Mouse (Mus musculus) midbrain, embryonic 14.5 days (tissue): ENCODE data around the gene Abca8b. TPM values are rescaled to one million over a fixed set of nuclear protein-coding genes. Genes with fewer than 3 reads are reported as not detected.

ENCODE experiments used
- ATAC-seq: fragments of 200-750 bp; cut with Nextera tagmentation; 2 replicates; pipeline ENCODE4 v1.8.0; 2017; ENCODE audit warnings: moderate number of reproducible peaks, moderate library complexity; ENCODE audit not compliant: low FRiP score, low TSS enrichment
- DNase-seq: peaks from one replicate; pipeline ENCODE4 v3.0.0-alpha.2; 2015
- H3K27ac ChIP-seq: fragments of 300-500 bp; sonication (generic); replicated peaks from 2 replicates; pipeline ENCODE4 v1.5.1; 2014; ENCODE audit warnings: mild to moderate bottlenecking, low read depth, low read length, moderate library complexity
- H3K27me3 ChIP-seq: fragments of 300-500 bp; sonication (generic); 2 replicates; pipeline ENCODE4 v1.6.1; 2014; ENCODE audit warnings: low read length, control low read depth, mixed read lengths; ENCODE audit not compliant: control insufficient read depth, insufficient read depth
- H3K36me3 ChIP-seq: fragments of 300-500 bp; sonication (generic); 2 replicates; pipeline ENCODE4 v1.6.1; 2014; ENCODE audit warnings: low read length, control low read depth; ENCODE audit not compliant: control insufficient read depth, insufficient read depth
- H3K4me1 ChIP-seq: fragments of 300-500 bp; sonication (generic); 2 replicates; pipeline ENCODE4 v1.6.1; 2014; ENCODE audit warnings: mild to moderate bottlenecking, antibody characterized with exemption, low read length, control low read depth; ENCODE audit not compliant: control insufficient read depth, insufficient read depth
- H3K4me2 ChIP-seq: fragments of 300-500 bp; sonication (generic); 2 replicates; pipeline ENCODE4 v1.6.1; 2014; ENCODE audit warnings: mild to moderate bottlenecking, low read length, moderate library complexity
- H3K4me3 ChIP-seq: fragments of 300-500 bp; sonication (generic); replicated peaks from 2 replicates; pipeline ENCODE4 v1.5.1; 2014; ENCODE audit warnings: low read depth, low read length
- H3K9ac ChIP-seq: fragments of 300-500 bp; sonication (generic); replicated peaks from 2 replicates; pipeline ENCODE4 v1.6.1; 2014; ENCODE audit warnings: mild to moderate bottlenecking, low read length, moderate library complexity
- H3K9me3 ChIP-seq: fragments of 300-500 bp; sonication (generic); 2 replicates; pipeline ENCODE4 v1.6.1; 2016; ENCODE audit warnings: low read length, control low read depth, mixed read lengths; ENCODE audit not compliant: control insufficient read depth
- WGBS: fragments of 180-500 bp; shearing (Covaris S2); extraction: QIAGEN DNeasy Blood & Tissue Kit; methylation state at CpG from one replicate; pipeline ENCODE4 v1.1.7; 2014; 5-methylcytosine and 5-hydroxymethylcytosine counted together
- polyA plus RNA-seq: library from polyadenylated mRNA; unstranded; fragments of >200 nt; fragmentation: Nextera tagmentation; extraction: Ambion mirVana; gene quantifications from 2 replicates; pipeline ENCODE4 v1.2.1, GENCODE M21; 2014

The Abca8b gene
- polyA plus RNA-seq, 1 experiment from 2014 or later, result 1.9 TPM

DNA sequence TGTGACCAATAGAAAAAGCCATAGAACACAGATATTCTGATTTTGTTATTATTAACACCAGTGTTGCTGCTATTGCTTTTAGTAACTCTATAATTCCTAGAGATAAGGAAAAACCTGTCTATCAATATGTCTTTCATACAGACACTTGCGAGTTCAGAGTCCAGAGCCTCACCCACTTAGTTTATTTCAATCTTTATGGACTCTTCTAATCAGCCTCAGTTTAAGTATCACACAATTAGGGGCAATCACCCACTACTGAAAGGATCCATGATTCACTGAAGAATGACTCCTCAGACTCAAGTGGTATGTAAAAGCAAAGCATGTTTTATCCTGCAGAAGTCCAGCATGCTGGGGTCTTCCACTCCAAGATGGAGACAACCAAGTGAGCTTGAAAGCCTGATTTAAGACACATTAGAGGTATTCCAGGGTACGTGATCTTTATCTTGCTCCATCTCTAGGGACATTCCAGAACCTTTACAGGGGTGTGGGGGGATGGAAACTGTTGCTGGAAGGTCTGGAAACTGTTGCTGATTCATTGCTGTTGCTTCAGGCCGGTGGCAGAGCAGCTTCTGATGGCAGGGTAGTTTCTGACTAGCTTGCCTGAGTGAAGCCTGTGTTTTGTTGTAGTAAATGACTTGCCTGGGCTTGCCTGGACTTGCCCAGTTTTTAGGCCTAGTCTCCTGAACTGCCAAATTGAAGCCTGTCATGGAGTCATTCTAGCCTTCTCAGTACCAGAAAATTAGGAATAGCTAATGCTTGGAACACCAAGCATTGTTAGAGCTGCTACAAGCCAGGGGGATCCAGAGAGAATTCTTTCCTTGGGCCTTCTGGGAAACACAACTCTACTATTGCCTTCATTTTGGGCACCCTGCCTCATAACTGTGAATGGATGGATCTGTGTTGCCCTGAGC, 101.5 kb downstream of the Abca8b start:
- Histone ChIP-seq H3K9ac (no peak overlapping the region), H3K36me3 (no peaks in the 10 kb centered on the region), H3K9me3 (no peaks in the 10 kb centered on the region), H3K4me3 (no peak overlapping the region), H3K27me3 (no peaks in the 10 kb centered on the region), H3K4me2 (no peak overlapping the region), H3K4me1 (no peaks in the 10 kb centered on the region), H3K27ac (no peak overlapping the region)
- no peak for ATAC-seq
- no peak for DNase-seq
- 86% methylated on average over 3 of the region's 3 CpGs for WGBS

DNA sequence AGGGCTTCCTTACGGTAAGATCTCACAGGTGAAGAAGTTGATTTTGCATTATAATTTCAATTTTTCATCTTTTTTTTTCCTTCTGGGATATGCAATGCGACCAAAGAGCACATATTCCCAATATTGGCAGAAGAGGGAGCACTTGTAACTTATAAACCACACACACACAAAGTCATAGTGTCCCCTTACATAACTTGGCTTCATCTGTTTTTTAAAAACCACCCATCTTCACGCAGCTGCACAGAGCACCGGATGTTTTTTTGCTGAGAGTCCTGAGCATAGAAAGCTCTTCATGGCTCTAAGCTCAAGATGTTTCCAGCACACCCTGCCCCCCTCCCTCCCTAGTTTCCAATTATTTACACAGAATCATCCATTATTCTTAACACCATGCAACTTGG, 103.7 kb downstream of the Abca8b start:
- H3K9me3 ChIP-seq, result no peaks in the 10 kb centered on the region
- H3K9ac ChIP-seq, result no peak overlapping the region
- WGBS, result 85% methylated on average over 4 of the region's 4 CpGs
- H3K27ac ChIP-seq, result no peak overlapping the region
- no peaks in the 10 kb centered on the region for H3K27me3 ChIP-seq
- ATAC-seq (no peak), DNase-seq (peak; percentile 60)
- no peak overlapping the region for H3K4me2 ChIP-seq
- H3K4me3 ChIP-seq, result no peak overlapping the region
- no peaks in the 10 kb centered on the region for H3K4me1 ChIP-seq
- H3K36me3 ChIP-seq, result no peaks in the 10 kb centered on the region

DNA sequence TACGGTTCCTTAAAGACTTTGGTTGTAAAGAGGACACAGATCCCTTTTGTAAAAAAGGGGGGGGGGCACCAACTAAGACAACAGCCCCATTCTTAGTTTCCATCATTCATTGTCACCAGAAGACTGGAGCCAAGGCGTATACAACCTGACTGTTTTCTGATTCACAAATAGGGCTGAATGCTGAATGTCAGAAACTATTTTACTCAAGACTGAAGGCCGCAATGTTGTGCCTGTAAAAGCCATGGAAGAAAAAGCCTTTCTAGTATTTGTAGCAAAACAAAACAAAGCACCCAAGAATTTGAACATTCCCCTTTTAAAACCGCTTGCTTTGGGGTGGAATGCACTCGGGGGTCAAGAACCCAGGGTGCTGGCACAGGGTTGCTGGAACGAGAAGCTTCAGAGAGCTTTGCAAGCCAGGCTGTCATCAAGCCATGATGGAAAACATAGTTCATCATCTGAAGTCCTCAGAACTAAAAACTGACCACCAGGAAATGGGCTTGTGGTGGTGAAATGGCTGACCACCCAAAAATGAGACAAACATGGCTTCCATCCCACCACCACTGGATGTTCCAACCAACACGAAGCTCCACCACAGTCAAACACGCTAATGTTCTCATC, 104.2 kb downstream of the Abca8b start:
- 81% methylated on average over 8 of the region's 8 CpGs for WGBS
- no peak for DNase-seq

DNA sequence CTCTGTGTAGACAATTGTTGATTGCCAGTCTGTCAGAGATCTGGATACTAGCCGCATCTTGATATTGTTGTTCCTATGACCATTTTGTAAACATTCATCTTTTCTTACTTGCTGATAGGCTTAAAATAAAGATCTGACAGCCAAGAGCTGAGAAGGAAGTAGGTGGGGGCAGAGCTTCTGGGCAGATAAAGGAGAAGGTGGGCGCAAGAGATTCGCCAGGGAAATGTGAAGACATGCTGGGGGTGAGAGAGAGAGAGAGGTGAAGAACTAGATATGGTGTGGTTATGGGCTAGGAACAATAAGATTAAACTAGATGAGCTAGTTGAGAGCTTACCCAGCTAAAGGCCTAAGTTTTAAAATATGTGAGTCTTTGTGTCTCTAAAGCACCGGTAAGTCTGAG, 106.0 kb downstream of the Abca8b start:
- H3K9me3 ChIP-seq, result no peaks in the 10 kb centered on the region
- H3K36me3 ChIP-seq, result no peaks in the 10 kb centered on the region
- DNase-seq (no peak), ATAC-seq (no peak)
- H3K4me2 ChIP-seq, result no peak overlapping the region
- H3K4me1 ChIP-seq, result no peaks in the 10 kb centered on the region
- WGBS, result 100% methylated on average over 4 of the region's 4 CpGs
- no peaks in the 10 kb centered on the region for H3K27me3 ChIP-seq
- no peak overlapping the region for H3K27ac ChIP-seq
- H3K9ac ChIP-seq, result no peak overlapping the region
- H3K4me3 ChIP-seq, result no peak overlapping the region

More for the DNA sequence above, 104.2 kb downstream of the Abca8b start:
- Histone ChIP-seq H3K9ac (no peak overlapping the region), H3K4me3 (no peak overlapping the region), H3K27ac (no peak overlapping the region), H3K4me2 (no peak overlapping the region), H3K9me3 (no peaks in the 10 kb centered on the region), H3K4me1 (no peaks in the 10 kb centered on the region), H3K27me3 (no peaks in the 10 kb centered on the region), H3K36me3 (no peaks in the 10 kb centered on the region)
- ATAC-seq, result no peak

DNA sequence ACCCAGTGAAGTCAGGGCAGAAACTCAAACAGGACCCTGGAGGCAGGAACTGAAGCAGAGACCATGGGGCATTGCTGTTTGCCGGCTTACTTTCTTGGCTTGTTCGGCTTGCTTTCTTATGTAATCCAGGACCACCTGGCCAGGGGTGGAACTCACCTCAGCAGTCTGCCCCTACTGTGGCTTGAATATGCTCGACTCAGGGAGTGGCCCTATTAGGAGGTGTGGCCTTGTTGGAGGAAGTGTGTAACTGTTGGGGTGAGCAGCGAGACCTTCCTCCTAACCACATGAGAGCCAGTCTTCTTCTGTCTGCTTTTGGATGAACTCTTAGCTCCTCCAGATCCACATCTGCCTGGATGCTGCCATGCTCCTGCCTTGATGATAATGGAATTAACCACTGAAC, 108.9 kb downstream of the Abca8b start:
- H3K4me1 ChIP-seq, result no peaks in the 10 kb centered on the region
- no peak overlapping the region for H3K27ac ChIP-seq
- 93% methylated on average over 4 of the region's 4 CpGs for WGBS
- no peaks in the 10 kb centered on the region for H3K27me3 ChIP-seq
- no peaks in the 10 kb centered on the region for H3K9me3 ChIP-seq
- ATAC-seq, result no peak
- no peak overlapping the region for H3K9ac ChIP-seq
- no peak overlapping the region for H3K4me2 ChIP-seq
- DNase-seq, result no peak
- no peak overlapping the region for H3K4me3 ChIP-seq
- H3K36me3 ChIP-seq, result no peaks in the 10 kb centered on the region

DNA sequence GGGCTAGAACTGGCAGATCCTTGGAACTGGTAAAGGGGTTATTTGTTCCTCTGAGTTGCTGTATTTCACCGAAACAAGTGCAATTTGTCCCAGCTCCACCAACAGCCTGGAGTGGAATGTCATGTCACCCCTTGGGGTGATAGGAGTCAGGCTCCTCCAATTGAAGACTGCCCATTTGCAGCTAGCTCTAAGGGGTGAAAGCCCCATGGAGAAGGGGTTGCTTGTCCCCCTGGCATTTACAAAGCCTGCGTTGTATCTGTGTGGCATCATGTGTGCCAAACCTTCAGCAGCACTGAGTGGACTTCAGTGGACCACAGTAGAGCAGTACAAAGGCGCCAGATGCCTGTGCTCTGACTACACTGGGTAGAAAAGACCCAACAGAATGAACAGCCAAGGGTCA, 110.1 kb downstream of the Abca8b start:
- Histone ChIP-seq H3K4me1 (no peaks in the 10 kb centered on the region), H3K9ac (no peak overlapping the region), H3K27me3 (no peaks in the 10 kb centered on the region), H3K27ac (no peak overlapping the region), H3K4me3 (no peak overlapping the region), H3K4me2 (no peak overlapping the region), H3K9me3 (no peaks in the 10 kb centered on the region), H3K36me3 (no peaks in the 10 kb centered on the region)
- no peak for DNase-seq
- WGBS, result 91% methylated on average over 3 of the region's 3 CpGs
- ATAC-seq, result no peak

DNA sequence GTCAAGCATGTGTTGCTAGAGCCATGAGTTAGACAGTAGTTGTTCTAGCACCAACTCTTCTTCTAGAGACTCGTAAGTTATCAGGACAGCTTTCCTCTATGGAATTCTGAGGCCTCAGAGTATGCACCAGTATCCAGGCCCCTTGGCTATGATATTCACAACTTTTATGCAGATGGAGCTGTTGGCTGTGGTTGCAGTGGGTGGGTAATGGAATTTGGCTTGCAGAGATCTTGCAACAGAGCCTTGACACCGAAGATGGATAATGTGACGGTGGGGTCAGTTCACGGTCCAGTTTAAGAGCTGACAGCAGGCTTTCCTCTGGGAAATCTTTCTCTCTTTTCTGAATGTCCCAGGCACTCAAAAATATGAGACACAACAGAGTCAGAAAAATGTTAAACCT, 110.8 kb downstream of the Abca8b start:
- Histone ChIP-seq H3K4me2 (no peak overlapping the region), H3K27ac (no peak overlapping the region), H3K4me1 (no peaks in the 10 kb centered on the region), H3K27me3 (no peaks in the 10 kb centered on the region), H3K36me3 (no peaks in the 10 kb centered on the region), H3K4me3 (no peak overlapping the region), H3K9me3 (no peaks in the 10 kb centered on the region), H3K9ac (no peak overlapping the region)
- no peak for ATAC-seq
- no peak for DNase-seq
- 91% methylated on average over 4 of the region's 4 CpGs for WGBS

DNA sequence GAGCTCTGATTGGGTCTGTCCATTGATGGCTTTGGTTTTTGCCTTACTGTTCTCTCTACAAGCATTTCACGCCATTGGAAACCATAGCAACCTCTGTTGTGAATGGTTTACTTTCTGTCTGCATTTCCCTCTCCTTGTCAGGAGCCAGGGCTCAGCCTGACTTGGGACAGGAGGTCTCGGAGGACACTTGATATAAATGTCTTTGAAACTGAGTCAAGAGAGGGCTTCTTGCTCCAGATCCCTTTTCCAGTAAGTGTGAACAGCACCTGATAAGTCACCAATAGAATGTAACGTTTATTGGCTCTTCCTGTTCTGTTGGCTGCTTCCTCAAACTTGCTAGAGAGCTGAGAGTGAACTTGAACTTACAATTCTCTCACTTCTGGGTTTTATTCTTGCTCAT, 111.5 kb downstream of the Abca8b start:
- WGBS, result 52% methylated on average over 3 of the region's 3 CpGs
- H3K27me3 ChIP-seq, result no peaks in the 10 kb centered on the region
- H3K9ac ChIP-seq, result no peak overlapping the region
- DNase-seq, result no peak
- no peak for ATAC-seq
- H3K9me3 ChIP-seq, result no peaks in the 10 kb centered on the region
- H3K4me3 ChIP-seq, result no peak overlapping the region
- no peak overlapping the region for H3K27ac ChIP-seq
- H3K4me2 ChIP-seq, result no peak overlapping the region
- H3K4me1 ChIP-seq, result no peaks in the 10 kb centered on the region
- no peaks in the 10 kb centered on the region for H3K36me3 ChIP-seq
